20 mouse cellular contexts compared by ENCODE assay signal in genomic region chr5:111594111-111594510, GRCm38 (mm10).
A peak's percentile ranks its signal among the peaks of the same experiment; 100 is the strongest.
DNase-seq lines count a peak whose midpoint lies in the region; ATAC-seq and TF ChIP-seq lines count a peak whose summit lies in the region.
"Had no signal": no experiment of that assay in that cellular context is flagged by ENCODE, and none has a peak within 500 bp of the region (broad histone marks: within the 10 kb centered on the region; RNA-seq: fewer than 3 reads in every experiment).

No protein-coding gene starts in this region.

- WGBS in forebrain, embryonic 10.5 days = 91% methylated on average over 5 of the region's 5 CpGs
- 69% methylated on average over 5 of the region's 5 CpGs for WGBS in forebrain, postnatal 0 days
- 86% methylated on average over 5 of the region's 5 CpGs for WGBS in midbrain, embryonic 12.5 days
- WGBS in midbrain, embryonic 11.5 days = 92% methylated on average over 5 of the region's 5 CpGs
- 87% methylated on average over 5 of the region's 5 CpGs for WGBS in hindbrain, embryonic 14.5 days

- H3K4me2 ChIP-seq in forebrain, postnatal 0 days (ENCODE audit: low read depth) = no peak overlapping the region
- H3K4me2 ChIP-seq in midbrain, embryonic 12.5 days (replicated peaks) = no peak overlapping the region
- no peak overlapping the region for H3K4me2 ChIP-seq in midbrain, embryonic 11.5 days
- H3K4me2 ChIP-seq in hindbrain, embryonic 14.5 days (replicated peaks) = no peak overlapping the region
- H3K4me2 ChIP-seq: heart, embryonic 15.5 days; intestine, embryonic 15.5 days; neural tube, embryonic 13.5 days had no signal

- H3K9me3 ChIP-seq in forebrain, embryonic 10.5 days = no peaks in the 10 kb centered on the region
- no peaks in the 10 kb centered on the region for H3K9me3 ChIP-seq in forebrain, postnatal 0 days (ENCODE audit: low read length)
- no peaks in the 10 kb centered on the region for H3K9me3 ChIP-seq in midbrain, embryonic 12.5 days
- H3K9me3 ChIP-seq in midbrain, embryonic 11.5 days (ENCODE audit: control insufficient read depth, low read length) = no peaks in the 10 kb centered on the region
- no peaks in the 10 kb centered on the region for H3K9me3 ChIP-seq in hindbrain, embryonic 14.5 days (ENCODE audit: control insufficient read depth, low read length)
- H3K9me3 ChIP-seq: heart, embryonic 15.5 days; intestine, embryonic 15.5 days; limb, embryonic 10.5 days; neural tube, embryonic 13.5 days had no signal

- peak overlapping the region; percentile 85 for H3K27ac ChIP-seq in forebrain, embryonic 10.5 days
- no peak overlapping the region for H3K27ac ChIP-seq in forebrain, postnatal 0 days (ENCODE audit: low read depth, low read length)
- H3K27ac ChIP-seq in midbrain, embryonic 12.5 days (replicated peaks) = peak overlapping the region; percentile 95
- no peak overlapping the region for H3K27ac ChIP-seq in midbrain, embryonic 11.5 days (ENCODE audit: low read depth, low read length)
- H3K27ac ChIP-seq in hindbrain, embryonic 14.5 days = 0 out of 2 replicates have a peak overlapping the region, but pooled peaks have one; percentile 77
- H3K27ac ChIP-seq: heart, embryonic 15.5 days; intestine, embryonic 15.5 days; limb, embryonic 10.5 days; neural tube, embryonic 13.5 days had no signal

- H3K27me3 ChIP-seq in forebrain, embryonic 10.5 days (ENCODE audit: poor library complexity, severe bottlenecking) = 0 out of 2 replicates have a peak, but pooled peaks cover 6% of the 10 kb centered on the region
- H3K27me3 ChIP-seq in forebrain, postnatal 0 days (ENCODE audit: insufficient read depth, low read length) = no peaks in the 10 kb centered on the region
- peaks cover 6% of the 10 kb centered on the region; the same call in 1 of the 2 replicates for H3K27me3 ChIP-seq in midbrain, embryonic 12.5 days
- H3K27me3 ChIP-seq in midbrain, embryonic 11.5 days (ENCODE audit: control insufficient read depth, insufficient read depth, low read length) = no peaks in the 10 kb centered on the region
- H3K27me3 ChIP-seq in hindbrain, embryonic 14.5 days (ENCODE audit: control insufficient read depth, insufficient read depth, low read length) = no peaks in the 10 kb centered on the region
- H3K27me3 ChIP-seq: intestine, embryonic 15.5 days; neural tube, embryonic 13.5 days had no signal

- H3K4me3 ChIP-seq in forebrain, embryonic 10.5 days = no peak overlapping the region
- no peak overlapping the region for H3K4me3 ChIP-seq in forebrain, postnatal 0 days (ENCODE audit: low read depth, low read length)
- no peak overlapping the region for H3K4me3 ChIP-seq in midbrain, embryonic 12.5 days
- H3K4me3 ChIP-seq in midbrain, embryonic 11.5 days (ENCODE audit: low read depth, low read length) = no peak overlapping the region
- H3K4me3 ChIP-seq in hindbrain, embryonic 14.5 days (replicated peaks; ENCODE audit: low read length) = no peak overlapping the region
- H3K4me3 ChIP-seq: heart, embryonic 15.5 days; intestine, embryonic 15.5 days; limb, embryonic 10.5 days; neural tube, embryonic 13.5 days had no signal

- TF ChIP-seq CTCF in forebrain, postnatal 0 days (IDR thresholded peaks at IDR 0.05; ENCODE audit: low read depth) = no peak

- ATAC-seq in forebrain, postnatal 0 days = no peak
- no peak for ATAC-seq in midbrain, embryonic 12.5 days (ENCODE audit: low FRiP score, low read depth)
- ATAC-seq in midbrain, embryonic 11.5 days (ENCODE audit: low FRiP score) = no peak
- no peak for ATAC-seq in hindbrain, embryonic 14.5 days (ENCODE audit: low FRiP score)
- ATAC-seq: intestine, embryonic 15.5 days; liver, postnatal 0 days had no signal

- peaks cover 85% of the 10 kb centered on the region for H3K4me1 ChIP-seq in forebrain, embryonic 10.5 days
- H3K4me1 ChIP-seq in forebrain, postnatal 0 days (ENCODE audit: insufficient read depth) = peaks cover 19% of the 10 kb centered on the region
- peaks cover 69% of the 10 kb centered on the region for H3K4me1 ChIP-seq in midbrain, embryonic 12.5 days
- H3K4me1 ChIP-seq in midbrain, embryonic 11.5 days (ENCODE audit: control insufficient read depth, insufficient read depth, low read length) = peaks cover 58% of the 10 kb centered on the region
- peaks cover 28% of the 10 kb centered on the region for H3K4me1 ChIP-seq in hindbrain, embryonic 14.5 days (replicated peaks; ENCODE audit: control insufficient read depth, insufficient read depth, low read length)
- H3K4me1 ChIP-seq: heart, embryonic 15.5 days had no signal

- no peak overlapping the region for H3K9ac ChIP-seq in forebrain, postnatal 0 days
- no peak overlapping the region for H3K9ac ChIP-seq in midbrain, embryonic 12.5 days (replicated peaks)
- no peak overlapping the region for H3K9ac ChIP-seq in midbrain, embryonic 11.5 days (ENCODE audit: low read length)
- no peak overlapping the region for H3K9ac ChIP-seq in hindbrain, embryonic 14.5 days
- H3K9ac ChIP-seq: heart, embryonic 15.5 days; intestine, embryonic 15.5 days; liver, postnatal 0 days; neural tube, embryonic 13.5 days had no signal

- H3K36me3 ChIP-seq in forebrain, embryonic 10.5 days (replicated peaks) = no peaks in the 10 kb centered on the region
- H3K36me3 ChIP-seq in forebrain, postnatal 0 days (ENCODE audit: insufficient read depth) = no peaks in the 10 kb centered on the region
- no peaks in the 10 kb centered on the region for H3K36me3 ChIP-seq in midbrain, embryonic 12.5 days
- no peaks in the 10 kb centered on the region for H3K36me3 ChIP-seq in midbrain, embryonic 11.5 days (ENCODE audit: control insufficient read depth, insufficient read depth, low read length)
- H3K36me3 ChIP-seq in hindbrain, embryonic 14.5 days (replicated peaks; ENCODE audit: control insufficient read depth, insufficient read depth) = no peaks in the 10 kb centered on the region
- H3K36me3 ChIP-seq: heart, embryonic 15.5 days; intestine, embryonic 15.5 days; limb, embryonic 10.5 days; neural tube, embryonic 13.5 days had no signal

- no peak for DNase-seq in forebrain, embryonic 10.5 days (ENCODE audit: extremely low spot score, low spot score)
- DNase-seq in forebrain, postnatal 0 days = no peak
- no peak for DNase-seq in midbrain, embryonic 11.5 days (ENCODE audit: low spot score, missing footprints)
- no peak for DNase-seq in hindbrain, embryonic 14.5 days (ENCODE audit: low spot score)
- DNase-seq in frontal cortex, postnatal 10 days (ENCODE audit: low spot score in 2 of 2) = no peak
- DNase-seq in spleen, postnatal 4 days (ENCODE audit: low spot score in 2 of 2) = no peak
- no peak for DNase-seq in embryo, embryonic 10.5 days (ENCODE audit: low spot score)
- DNase-seq: adrenal gland, postnatal 36 days; cerebellum, adult 18-20 months; cerebellum, postnatal 36 days; gastrocnemius, postnatal 14 days; heart, adult 18-20 months; heart, postnatal 4 days; liver, postnatal 0 days; lung, postnatal 10 days had no signal

Comparison
In these comparisons a context has a peak if more than half of its experiments do, and no peak if none do; other contexts are left out.
1. H3K27ac ChIP-seq: peak in forebrain, embryonic 10.5 days (single experiment), midbrain, embryonic 12.5 days (single experiment) and hindbrain, embryonic 14.5 days (single experiment); none in forebrain, postnatal 0 days (single experiment) and midbrain, embryonic 11.5 days (single experiment).